Mouse (Mus musculus): Measurements from ENCODE around the gene March2. TPM values are rescaled to one million over a fixed set of nuclear protein-coding genes. Genes with fewer than 3 reads are reported as not detected.

The March2 gene
- total RNA-seq, 2 experiments from 2014 or later: 87.2 to 90.6 TPM

DNA sequence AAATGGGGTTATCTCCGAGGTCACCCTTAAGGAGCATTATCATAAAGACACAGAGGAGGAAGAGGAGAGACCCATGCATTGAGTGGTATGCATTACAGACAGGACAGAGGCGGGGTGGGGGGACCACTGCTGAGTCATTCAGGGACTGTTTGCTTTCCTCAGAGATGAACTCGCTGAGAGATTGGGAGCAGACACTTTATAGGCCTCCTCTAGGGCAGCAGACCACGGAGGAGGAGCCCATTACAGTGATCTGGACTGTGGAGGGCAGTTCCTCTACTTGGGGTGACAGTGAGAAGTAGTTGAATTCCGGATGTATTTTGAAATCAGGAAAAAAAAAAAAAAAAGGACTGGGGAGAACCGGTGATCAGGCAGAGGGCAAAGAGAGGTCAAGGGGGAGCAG, 78.7 kb downstream of the March2 start:
- no peak for DNase-seq (ENCODE audit: low spot score)

DNA sequence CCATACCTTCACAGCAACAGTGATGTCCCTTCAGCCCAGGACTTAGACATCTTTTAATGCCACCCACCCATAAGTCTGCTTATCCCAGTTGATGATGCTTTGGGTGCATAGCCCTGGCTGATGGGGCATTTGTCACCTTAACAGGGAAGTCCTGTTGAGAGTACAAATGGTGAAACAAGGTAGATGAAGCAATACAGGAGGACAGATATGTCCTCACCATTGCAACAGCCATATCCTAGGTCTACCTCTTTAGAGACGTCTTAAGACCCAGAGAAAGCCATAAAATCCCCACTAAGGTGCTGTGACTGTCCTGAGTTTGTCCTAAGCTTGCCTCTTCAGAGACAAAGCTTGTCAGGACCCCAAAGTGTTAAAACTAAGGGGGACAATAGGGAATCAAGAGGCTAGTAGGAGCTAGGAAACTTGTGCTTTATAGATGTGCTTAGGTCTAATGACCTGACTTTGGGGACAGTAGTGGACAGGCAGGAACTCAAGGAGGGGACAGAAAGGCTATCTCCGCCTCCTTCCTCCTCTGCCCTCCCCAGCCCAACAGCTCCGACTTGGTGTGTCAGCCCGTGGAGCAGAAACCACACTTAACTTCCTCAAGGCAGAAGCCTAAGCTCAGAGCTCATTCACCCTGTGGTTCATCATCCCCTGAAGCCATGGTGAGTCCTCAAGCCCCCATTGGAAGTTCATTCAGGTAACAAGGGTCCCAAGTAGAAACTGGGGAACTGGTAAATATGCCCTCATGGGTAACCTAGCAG, 80.8 kb downstream of the March2 start, which contains the start of gene Pram1:
TSS of gene Pram1 (plus strand) at position 541 of the 761 bp plus-strand sequence.
- DNase-seq (ENCODE audit: low spot score): no peak

DNA sequence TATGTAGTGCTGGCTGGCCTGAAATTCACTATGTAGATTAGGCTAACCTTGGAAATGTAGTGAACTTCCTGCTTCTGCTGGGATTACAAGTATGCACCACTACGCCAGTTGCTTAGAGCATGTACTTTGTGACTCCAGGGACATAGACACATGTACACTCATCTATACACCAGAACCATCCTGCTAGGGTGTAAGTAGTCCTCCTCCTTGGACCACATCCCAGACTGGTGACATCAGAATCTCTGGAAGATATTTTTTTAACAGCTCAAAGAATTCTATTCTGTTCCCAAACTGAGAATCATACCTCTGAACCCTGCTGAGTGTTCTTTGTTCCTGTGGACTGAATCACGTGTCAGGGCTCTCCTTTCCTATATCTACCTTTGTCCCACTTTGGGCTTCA, 81.4 kb downstream of the March2 start:
- no peak for DNase-seq (ENCODE audit: low spot score)

Other genes with a start within 250 kb of the March2 start
- 1 to 10 TPM; 4.7 TPM for gene Adamts10, start 194.5 kb downstream of the March2 start, total RNA-seq (2021)
- under 1 TPM; 0.76 to 0.94 TPM for gene Myo1f, start 163.0 kb downstream of the March2 start, total RNA-seq (2021)
- 1 to 10 TPM; 6.1 to 6.3 TPM for gene Zfp414, start 89.6 kb downstream of the March2 start, total RNA-seq (2021)
- under 1 TPM in 1 of 2 experiments, not detected in 1; 0.17 TPM for gene Pram1, start 80.6 kb downstream of the March2 start, total RNA-seq (2021)
- gene Hnrnpm, start 31.8 kb downstream of the March2 start, total RNA-seq (2021): 10 to 100 TPM; 62.1 to 74.1 TPM
- gene Rab11b, start 41.9 kb upstream of the March2 start, total RNA-seq (2021): 100 to 1,000 TPM; 138 to 142 TPM
- 1 to 10 TPM; 4.3 to 6.6 TPM for gene Angptl4, start 63.2 kb upstream of the March2 start, total RNA-seq (2021)
- 10 to 100 TPM; 13.4 to 16.6 TPM for gene Kank3, start 91.8 kb upstream of the March2 start, total RNA-seq (2021)
- gene Rps28, start 105.9 kb upstream of the March2 start, total RNA-seq (2021): 100 to 1,000 TPM; 586 to 627 TPM
- 100 to 1,000 TPM; 375 to 377 TPM for gene Ndufa7, start 105.9 kb upstream of the March2 start, total RNA-seq (2021)
- 10 to 100 TPM; 14.8 to 15.2 TPM for gene Cd320, start 124.4 kb upstream of the March2 start, total RNA-seq (2021)
- gene Gm7029, start 155.2 kb upstream of the March2 start, total RNA-seq (2021): not detected
- under 1 TPM in 1 of 2 experiments, not detected in 1; 0.34 TPM for gene Kifc1, start 172.0 kb upstream of the March2 start, total RNA-seq (2021)
- gene Platr17, start 186.5 kb upstream of the March2 start, total RNA-seq (2021): not detected
- 10 to 100 TPM; 12.0 to 13.7 TPM for gene Daxx, start 190.7 kb upstream of the March2 start, total RNA-seq (2021)
- gene Tapbp, start 197.2 kb upstream of the March2 start, total RNA-seq (2021): 10 to 100 TPM; 30.2 to 31.7 TPM
- gene Zbtb22, start 197.2 kb upstream of the March2 start, total RNA-seq (2021): 10 to 100 TPM; 14.2 to 16.4 TPM
- 10 to 100 TPM; 26.4 to 31.9 TPM for gene Rgl2, start 210.9 kb upstream of the March2 start, total RNA-seq (2021)
- gene Pfdn6, start 221.7 kb upstream of the March2 start, total RNA-seq (2021): 10 to 100 TPM; 64.8 to 68.8 TPM
- gene Wdr46, start 222.0 kb upstream of the March2 start, total RNA-seq (2021): 1 to 10 TPM; 8.7 to 8.8 TPM
- 1 to 10 TPM; 1.5 to 1.7 TPM for gene B3galt4, start 232.8 kb upstream of the March2 start, total RNA-seq (2021)
- 10 to 100 TPM; 29.6 to 33.5 TPM for gene Vps52, start 237.1 kb upstream of the March2 start, total RNA-seq (2021)
- 100 to 1,000 TPM; 367 to 381 TPM for gene Rps18, start 237.3 kb upstream of the March2 start, total RNA-seq (2021)

Data from gastrocnemius, adult 18-20 months (tissue).